Mouse (Mus musculus) MEL (cell line): Measurements from ENCODE around the gene Ap4s1.

Experiments used
- CTCF ChIP-seq, 3 experiments: IDR thresholded peaks in 2 of 3; conservative IDR thresholded peaks in 1 of 3; 2 replicates each; pipeline ENCODE4 v1.5.1; 2011 to 2012; ENCODE audit warnings: low read length in 3 of 3, low read depth in 2 of 3, mild to moderate bottlenecking in 2 of 3, improper control_type of control experiment in 1 of 3, inconsistent platforms in 1 of 3, mixed read lengths in 1 of 3, moderate library complexity in 1 of 3; ENCODE audit not compliant: control insufficient read depth in 1 of 3, insufficient read depth in 1 of 3, poor library complexity in 1 of 3, severe bottlenecking in 1 of 3
- POLR2A ChIP-seq, 2 experiments: IDR thresholded peaks; 2 replicates each; pipeline ENCODE4 v1.6.1; 2011 to 2012; ENCODE audit warnings: low read length in 2 of 2, mild to moderate bottlenecking in 2 of 2, control low read depth in 1 of 2, improper control_type of control experiment in 1 of 2, low read depth in 1 of 2, moderate library complexity in 1 of 2; ENCODE audit not compliant: control insufficient read depth in 1 of 2, insufficient read depth in 1 of 2, poor library complexity in 1 of 2
- POLR2AphosphoS2 ChIP-seq: IDR thresholded peaks from 2 replicates; pipeline ENCODE4 v1.6.1; 2011; ENCODE audit warnings: low read length, improper control_type of control experiment
- TCF12 ChIP-seq: IDR thresholded peaks from 2 replicates; pipeline ENCODE4 v1.6.1; 2014; ENCODE audit warnings: low read depth, mild to moderate bottlenecking, inconsistent platforms, low read length, improper control_type of control experiment, moderate library complexity

DNA sequence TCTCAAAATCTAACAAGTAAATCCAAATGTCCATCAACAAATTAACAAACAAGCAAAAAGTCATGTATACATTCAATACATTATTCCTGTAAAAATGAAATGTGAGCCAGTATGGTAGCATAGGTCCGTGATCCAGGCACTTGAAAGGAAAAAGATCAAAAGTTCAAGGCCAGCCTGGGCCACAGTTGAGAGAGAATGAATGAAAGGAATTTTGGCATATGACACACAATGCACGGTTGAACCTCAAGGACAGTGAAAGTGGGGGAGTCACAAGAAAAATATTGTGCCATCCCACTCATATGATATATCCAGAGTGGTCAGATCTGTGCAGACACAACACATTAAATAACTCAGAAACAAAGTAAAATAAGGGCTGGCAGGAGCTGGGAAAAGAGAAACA, 14.4 kb upstream of the Ap4s1 start:
- TF ChIP-seq POLR2A (IDR thresholded peaks at IDR 0.05; ENCODE audit: control insufficient read depth in 1 of 2, insufficient read depth in 1 of 2, low read depth in 1 of 2, low read length in 2 of 2, poor library complexity in 1 of 2) (no peak), CTCF (IDR thresholded peaks at IDR 0.05 in 2 of 3, conservative IDR thresholded peaks at IDR 0.05 in 1 of 3; ENCODE audit: control insufficient read depth in 1 of 3, insufficient read depth in 1 of 3, low read depth in 2 of 3, low read length in 3 of 3, poor library complexity in 1 of 3, severe bottlenecking in 1 of 3) (no peak), POLR2AphosphoS2 (no peak), TCF12 (no peak)
